Mouse (Mus musculus) left cerebral cortex, postnatal 4 days (tissue): ENCODE measurements at regions not wholly inside any gene's neighbourhood (a gene's known extent, or its start where the extent isn't known, plus 50 kb on each side); places are given as distances from the start of the nearest gene placed in this dataset.

ENCODE experiments used
- DNase-seq: peaks from one replicate; pipeline ENCODE4 v3.0.0-alpha.2; 2022
- intact Hi-C: fragments of 180-260 bp; cut with DNase I; formaldehyde crosslinking; loops from one replicate; pipeline ENCODE4 v1.15.1; 2025

DNA sequence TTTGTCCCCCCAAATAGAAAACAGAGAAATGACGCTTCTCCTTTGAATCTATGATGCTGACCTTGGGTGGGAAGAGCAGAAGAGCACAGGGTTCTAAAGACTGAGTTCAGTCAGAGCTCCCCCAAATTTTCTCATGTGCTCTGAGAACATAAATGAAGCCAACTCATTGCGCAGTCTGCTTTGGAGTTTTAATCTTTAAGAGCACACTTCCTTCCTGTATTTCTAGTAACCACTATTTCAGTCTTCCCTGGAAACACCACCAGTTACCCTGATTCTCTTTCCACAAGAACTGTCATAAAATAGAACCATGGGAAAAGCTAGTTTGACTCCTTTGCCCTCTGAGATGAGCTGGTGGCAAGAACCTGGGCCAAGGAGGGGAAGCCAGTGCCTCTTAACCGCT is 163.2 kb downstream of the Tmem17 start:
- intact Hi-C loops = no loop called here
- no peak for DNase-seq

DNA sequence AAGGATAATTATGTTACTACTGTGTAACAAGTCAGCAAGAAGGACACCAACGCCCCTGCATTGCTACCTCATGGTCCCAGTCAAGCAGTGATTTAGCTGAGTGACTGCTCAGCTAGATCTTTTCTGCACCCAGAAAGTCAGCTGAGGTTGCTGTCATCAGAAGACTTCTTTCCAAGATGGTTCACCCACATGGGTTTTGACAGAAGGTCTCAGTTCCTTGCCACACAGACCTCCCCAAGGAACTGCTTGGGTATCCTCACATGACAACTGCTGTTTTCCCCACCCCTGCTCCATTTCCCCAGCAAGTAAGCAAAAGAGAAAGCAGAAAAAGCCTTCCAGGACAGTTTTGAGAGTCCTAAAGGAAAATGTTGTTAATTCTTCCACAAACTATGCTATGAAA is 163.9 kb downstream of the Tmem17 start:
- DNase-seq = no peak
- intact Hi-C loops = no loop called here

DNA sequence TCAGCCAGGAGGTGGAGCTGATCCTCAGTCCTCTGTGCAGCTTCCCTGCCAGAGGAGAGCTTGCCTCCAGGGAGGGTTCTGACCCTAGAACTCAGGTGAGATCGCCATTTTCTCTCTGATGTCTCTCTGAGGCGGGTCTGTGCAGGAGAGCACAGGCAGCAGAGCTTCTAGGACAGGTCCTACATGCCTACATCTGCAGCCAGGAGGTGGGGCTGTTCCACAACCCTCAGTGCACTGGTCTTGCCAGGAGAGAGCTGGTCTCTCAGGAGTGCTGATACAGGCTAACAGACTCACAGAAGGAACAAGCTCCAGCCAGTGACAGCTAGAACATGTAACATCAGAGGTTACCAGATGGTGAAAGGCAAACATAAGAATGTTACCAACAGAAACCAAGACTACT is 165.4 kb downstream of the Tmem17 start:
- no peak for DNase-seq
- intact Hi-C loops = no loop called here

DNA sequence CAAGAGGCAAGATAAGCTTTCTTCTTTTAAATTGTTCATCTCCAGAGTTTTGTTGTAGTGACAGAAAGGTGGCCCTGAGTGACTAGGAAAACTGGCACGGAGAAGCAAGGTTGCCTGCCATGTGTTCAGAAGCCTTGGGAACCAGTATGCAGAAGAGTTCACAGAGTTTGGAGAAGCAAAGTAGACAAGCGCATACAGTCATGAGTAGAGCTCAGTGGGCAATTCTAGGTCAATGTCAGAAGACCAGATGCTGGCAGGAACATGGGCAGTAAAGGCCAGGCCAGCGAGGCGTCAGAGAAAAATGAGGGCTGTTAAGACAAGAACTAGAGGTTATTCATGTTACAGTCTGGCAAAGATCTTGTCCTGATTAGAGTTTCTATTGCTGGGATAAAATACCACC is 172.7 kb downstream of the Tmem17 start:
- no peak for DNase-seq
- intact Hi-C loops = no loop called here

DNA sequence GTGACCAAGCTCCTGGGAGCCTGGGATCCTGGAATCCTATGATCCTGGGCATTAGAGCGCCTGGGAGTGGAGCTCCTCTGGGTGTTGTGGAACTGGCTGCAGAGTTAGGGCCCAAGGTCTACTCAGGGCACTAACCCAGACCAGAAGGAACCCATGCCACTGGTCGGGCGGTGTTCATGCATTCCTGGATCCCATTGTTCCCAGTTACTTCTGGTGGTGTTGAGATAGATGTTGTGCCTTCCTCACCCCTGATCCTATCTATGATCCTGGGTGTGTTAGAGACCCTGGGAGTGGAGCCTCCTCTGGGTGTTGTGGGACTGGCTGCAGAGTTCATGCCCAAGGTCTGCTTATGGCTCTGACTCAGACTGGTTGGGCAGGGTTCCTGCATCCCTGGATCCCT is 169.9 kb downstream of the B3gnt2 start:
- intact Hi-C loops = no loop called here
- no peak for DNase-seq

DNA sequence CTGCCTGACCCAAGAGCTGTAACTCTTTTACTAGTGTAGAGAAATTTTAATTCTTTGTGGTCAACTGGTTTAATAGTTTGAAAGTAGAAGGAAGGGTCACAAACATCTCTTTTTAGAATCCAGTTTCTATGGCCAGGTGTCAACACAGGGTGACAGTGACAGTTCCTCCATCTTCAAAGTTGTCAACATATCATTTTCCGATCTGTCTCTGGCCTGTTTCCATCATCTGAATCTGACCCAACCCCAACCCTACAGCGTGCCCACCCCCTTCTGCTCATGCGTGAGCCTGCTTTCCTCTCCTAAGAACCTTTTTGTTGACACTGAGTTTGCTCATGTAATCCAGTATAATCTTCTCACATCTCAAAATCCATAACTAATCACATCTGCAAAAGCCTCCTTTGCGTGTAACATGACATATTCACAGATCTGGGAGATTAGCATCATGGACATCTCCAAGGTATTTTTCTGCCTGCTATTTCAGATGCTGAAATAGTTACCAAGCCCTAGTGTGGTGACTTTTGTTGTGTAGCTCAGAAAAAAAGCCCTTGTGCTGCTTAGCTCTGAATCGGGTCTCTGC is 168.4 kb downstream of the B3gnt2 start:
- DNase-seq = no peak
- intact Hi-C loops = no loop called here

DNA sequence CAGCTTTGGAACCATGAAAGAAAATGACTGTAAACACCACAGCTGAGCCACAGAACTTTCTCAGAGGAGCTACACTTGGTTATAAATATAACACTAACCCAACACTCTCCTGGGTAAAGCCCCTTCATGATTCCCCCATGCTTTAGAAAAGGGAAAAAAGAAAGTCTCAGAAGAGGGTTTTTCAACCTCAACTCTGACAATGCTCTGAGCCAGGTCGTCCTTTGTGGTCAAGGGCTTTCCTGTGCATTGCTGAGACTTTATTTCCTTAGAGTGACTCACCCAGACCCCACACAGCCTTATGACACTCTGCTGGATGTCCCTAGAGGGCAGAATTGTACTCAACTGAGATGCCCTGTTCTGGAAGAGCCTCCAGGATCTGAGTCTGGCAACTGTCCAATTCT is 167.8 kb downstream of the B3gnt2 start:
- DNase-seq = no peak
- intact Hi-C loops = no loop called here

DNA sequence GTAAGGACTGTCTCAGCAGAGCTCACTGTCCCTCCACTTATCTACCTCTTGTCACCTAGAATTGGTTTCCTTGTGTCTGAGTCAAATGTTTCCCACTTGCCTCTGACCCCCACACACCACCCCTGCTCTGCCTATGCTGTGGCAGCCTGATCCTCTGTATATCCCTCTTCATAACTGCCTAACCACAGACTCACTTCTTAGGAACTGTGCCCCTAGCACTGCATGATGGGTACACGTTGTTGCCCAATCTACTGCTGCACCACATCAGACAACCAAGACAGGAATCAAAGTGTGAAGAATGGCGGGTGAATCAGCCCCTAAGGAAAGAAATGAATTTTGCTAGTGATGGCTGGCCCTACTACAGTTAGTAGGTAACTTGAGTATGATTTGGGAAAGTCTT is 167.4 kb downstream of the B3gnt2 start:
- DNase-seq = no peak

DNA sequence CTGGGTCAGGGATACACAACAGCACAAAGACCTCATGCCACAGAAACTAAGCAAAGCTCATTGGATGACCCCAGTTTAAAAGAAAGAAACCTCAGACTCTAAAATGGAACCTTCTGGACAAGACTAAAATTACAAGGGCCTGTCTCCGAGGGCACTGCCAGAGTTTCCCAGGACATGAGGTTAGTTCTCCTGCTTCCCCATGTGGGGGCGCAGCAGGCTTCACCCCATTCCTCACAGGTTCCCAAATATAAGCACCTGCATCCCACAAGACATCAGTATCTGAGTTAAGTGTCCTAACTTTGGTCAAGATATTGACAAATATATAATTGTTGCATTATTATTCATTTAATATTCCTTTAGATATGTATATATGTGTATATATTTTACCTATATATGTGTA is 166.8 kb downstream of the B3gnt2 start:
- intact Hi-C loops = no loop called here

More for the DNA sequence above, 167.4 kb downstream of the B3gnt2 start:
- intact Hi-C loops = no loop called here

DNA sequence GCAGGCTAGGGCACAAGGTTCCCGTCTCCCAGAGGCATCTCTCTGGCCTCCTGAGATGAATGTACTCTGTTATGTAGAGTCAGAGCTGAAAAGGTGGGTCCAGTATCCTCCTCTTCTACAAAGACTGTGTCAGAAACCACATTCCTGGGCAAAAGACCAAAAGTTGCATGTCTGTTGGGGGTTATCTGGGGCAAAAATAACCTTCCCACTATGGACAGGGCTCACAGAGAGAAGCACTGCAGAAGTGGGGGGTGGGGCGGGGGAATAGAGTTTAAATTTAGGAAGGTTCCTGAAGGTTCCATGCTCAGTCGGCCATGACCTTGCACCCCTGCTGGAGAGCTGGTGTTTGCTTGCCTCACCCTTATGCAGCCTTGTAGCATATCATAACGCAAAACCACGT is 165.9 kb downstream of the B3gnt2 start:
- no peak for DNase-seq
- intact Hi-C loops = no loop called here

More for the DNA sequence above, 166.8 kb downstream of the B3gnt2 start:
- no peak for DNase-seq

DNA sequence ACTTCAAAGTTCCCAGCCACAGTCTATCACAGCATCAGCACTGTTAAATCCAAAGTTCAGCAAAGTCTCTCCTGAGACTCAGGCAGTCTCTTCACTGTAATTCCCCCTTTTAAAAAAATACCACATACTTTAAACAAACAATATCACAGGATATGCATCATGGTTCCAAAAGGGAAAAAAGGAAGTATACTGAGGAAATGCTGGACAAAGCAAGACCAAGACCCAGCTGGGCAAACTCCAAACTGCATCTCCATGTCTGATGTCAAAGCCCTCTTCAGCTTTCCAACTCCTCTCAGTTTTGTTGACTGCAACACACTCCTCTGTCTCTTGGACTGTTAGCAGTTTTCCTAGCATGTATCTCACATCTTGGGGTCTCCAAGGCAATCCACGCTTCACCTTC is 165.5 kb downstream of the B3gnt2 start:
- no peak for DNase-seq
- intact Hi-C loops = no loop called here

DNA sequence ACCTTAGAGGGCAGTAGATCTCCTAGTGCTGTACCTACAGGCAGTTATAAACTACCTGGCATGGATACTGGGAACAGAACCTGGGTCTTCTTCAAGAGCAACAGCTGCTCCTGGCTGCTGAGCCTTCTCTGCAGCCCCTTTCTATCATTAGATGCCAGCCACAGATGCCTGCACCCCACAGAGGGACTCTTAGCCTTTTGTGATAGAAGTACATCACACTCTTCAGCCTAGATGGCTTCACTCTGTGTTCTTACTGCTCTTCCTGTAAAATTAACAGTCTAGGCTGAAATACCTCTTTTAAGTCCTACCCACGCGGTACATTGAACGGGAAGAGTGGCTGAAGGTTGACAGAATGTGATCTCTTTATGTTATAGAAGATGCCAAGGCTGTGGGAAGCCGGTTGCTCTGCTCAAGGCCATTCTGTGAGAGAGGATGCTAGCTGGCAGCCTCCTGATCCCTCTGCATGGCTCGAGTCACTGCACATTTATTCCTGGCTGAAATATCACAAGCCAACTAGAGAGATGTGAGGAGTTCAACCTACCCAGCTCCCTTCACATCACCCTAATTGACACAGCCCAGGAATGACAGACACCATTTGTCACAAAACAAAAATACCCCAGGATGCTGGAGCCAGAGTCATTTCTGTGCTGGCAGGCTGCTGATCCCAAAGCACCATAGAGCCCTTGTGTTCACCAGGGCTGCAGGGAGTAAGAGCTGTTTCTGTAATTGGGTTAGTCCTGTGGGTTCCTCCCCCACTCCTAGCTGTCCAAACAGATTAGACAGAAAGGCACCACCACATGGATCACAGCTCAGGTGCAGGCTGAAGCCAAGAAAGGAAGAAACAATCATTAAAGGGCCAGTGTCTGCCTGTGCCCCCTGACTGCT is 162.5 kb downstream of the B3gnt2 start:
- DNase-seq = peak; percentile 80
- intact Hi-C loops = no loop called here

DNA sequence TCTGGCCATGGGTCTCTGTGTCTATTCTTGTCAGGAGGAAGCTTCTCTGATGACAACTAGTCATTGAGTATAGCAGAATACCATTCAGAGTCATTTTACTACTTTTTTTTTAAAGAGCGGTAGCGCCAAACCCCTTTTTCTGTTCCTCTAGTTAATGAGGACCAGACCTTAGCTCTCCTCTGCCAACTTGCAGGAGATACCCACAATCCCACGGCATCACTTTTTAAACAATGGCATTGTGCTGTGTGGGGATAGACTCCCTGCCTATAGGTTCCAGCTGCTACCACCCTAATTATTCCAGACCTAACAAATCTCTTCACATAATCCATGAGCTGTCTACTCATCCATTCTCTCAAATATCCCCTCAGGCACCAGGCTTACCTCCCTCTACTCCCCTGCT is 154.7 kb downstream of the B3gnt2 start:
- intact Hi-C loops = no loop called here
- DNase-seq = no peak
